Mouse (Mus musculus) myocyte (in vitro differentiated cells): Measurements from ENCODE around the gene Gm49380. TPM values are rescaled to one million over a fixed set of nuclear protein-coding genes. Genes with fewer than 3 reads are reported as not detected.

Experiments used
- H3K27me3 ChIP-seq: one replicate; pipeline ENCODE4 v1.6.1; 2011; ENCODE audit not compliant: control insufficient read depth, insufficient read depth, insufficient read length
- H3K36me3 ChIP-seq: one replicate; pipeline ENCODE4 v1.6.1; 2011; ENCODE audit not compliant: control insufficient read depth, insufficient read depth
- H3K4me2 ChIP-seq: one replicate; pipeline ENCODE4 v1.6.1; 2011; ENCODE audit warnings: low read depth, control low read depth
- H3K4me3 ChIP-seq: one replicate; pipeline ENCODE4 v1.5.1; 2011; ENCODE audit warnings: mild to moderate bottlenecking, control low read depth, moderate library complexity
- H3K79me2 ChIP-seq: one replicate; pipeline ENCODE4 v1.6.1; 2011; ENCODE audit not compliant: control insufficient read depth, insufficient read depth
- H3ac ChIP-seq: one replicate; pipeline ENCODE4 v1.6.1; 2011; ENCODE audit not compliant: control insufficient read depth, insufficient read length
- CEBPB ChIP-seq: IDR thresholded peaks from 2 replicates; pipeline ENCODE4 v1.6.1; 2011; ENCODE audit warnings: mild to moderate bottlenecking, moderate library complexity; ENCODE audit not compliant: poor library complexity, insufficient read depth, severe bottlenecking
- E2F4 ChIP-seq: IDR thresholded peaks from one replicate; pipeline ENCODE4 v1.6.1; 2011; ENCODE audit warnings: mild to moderate bottlenecking, control low read depth, moderate library complexity; ENCODE audit not compliant: insufficient read depth
- MAX ChIP-seq: IDR thresholded peaks from one replicate; pipeline ENCODE4 v1.6.1; 2011; ENCODE audit warnings: low read depth, mild to moderate bottlenecking, control low read depth
- MYOD1 ChIP-seq, 3 experiments: IDR thresholded peaks; one replicate each; pipeline ENCODE4 v1.6.1; 2011; ENCODE audit warnings: control low read depth in 2 of 3, low read depth in 2 of 3, mild to moderate bottlenecking in 2 of 3, moderate library complexity in 1 of 3; ENCODE audit not compliant: insufficient read length in 2 of 3, control insufficient read depth in 1 of 3
- MYOG ChIP-seq, 3 experiments: IDR thresholded peaks; one replicate each; pipeline ENCODE4 v1.6.1; 2011; ENCODE audit warnings: control low read depth in 2 of 3, low read depth in 2 of 3, mild to moderate bottlenecking in 2 of 3; ENCODE audit not compliant: insufficient read length in 2 of 3, control insufficient read depth in 1 of 3, insufficient read depth in 1 of 3
- POLR2A ChIP-seq: IDR thresholded peaks from one replicate; pipeline ENCODE4 v1.6.1; 2011; ENCODE audit warnings: low read depth, mild to moderate bottlenecking, control low read depth, moderate library complexity; ENCODE audit not compliant: insufficient read length
- POLR2AphosphoS2 ChIP-seq: IDR thresholded peaks from one replicate; pipeline ENCODE4 v1.6.1; 2011; ENCODE audit warnings: low read depth, control low read depth; ENCODE audit not compliant: insufficient read length
- REST ChIP-seq: IDR thresholded peaks from one replicate; pipeline ENCODE4 v1.6.1; 2011; ENCODE audit warnings: mild to moderate bottlenecking, control low read depth, moderate library complexity; ENCODE audit not compliant: insufficient read depth, insufficient read length
- SRF ChIP-seq: IDR thresholded peaks from one replicate; pipeline ENCODE4 v1.6.1; 2011; ENCODE audit warnings: low read depth; ENCODE audit not compliant: control insufficient read depth, insufficient read length
- TCF12 ChIP-seq: IDR thresholded peaks from one replicate; pipeline ENCODE4 v1.6.1; 2011; ENCODE audit warnings: mild to moderate bottlenecking, control low read depth; ENCODE audit not compliant: poor library complexity, insufficient read depth, severe bottlenecking
- TCF3 ChIP-seq: IDR thresholded peaks from one replicate; pipeline ENCODE4 v1.6.1; 2011; ENCODE audit warnings: low read depth, control low read depth; ENCODE audit not compliant: insufficient read length
- USF1 ChIP-seq: IDR thresholded peaks from one replicate; pipeline ENCODE4 v1.6.1; 2011; ENCODE audit warnings: low read depth, mild to moderate bottlenecking, control low read depth, moderate library complexity
- polyA plus RNA-seq: library from polyadenylated mRNA; unstranded; fragments of >200 nt; fragmentation: generic; extraction: Trizol; gene quantifications from one replicate; pipeline ENCODE4 v1.2.1, GENCODE M21; 2012; ENCODE audit warnings: missing spikeins

Gm49380 gene
- polyA plus RNA-seq, 1 experiment, result 0.02 TPM

DNA sequence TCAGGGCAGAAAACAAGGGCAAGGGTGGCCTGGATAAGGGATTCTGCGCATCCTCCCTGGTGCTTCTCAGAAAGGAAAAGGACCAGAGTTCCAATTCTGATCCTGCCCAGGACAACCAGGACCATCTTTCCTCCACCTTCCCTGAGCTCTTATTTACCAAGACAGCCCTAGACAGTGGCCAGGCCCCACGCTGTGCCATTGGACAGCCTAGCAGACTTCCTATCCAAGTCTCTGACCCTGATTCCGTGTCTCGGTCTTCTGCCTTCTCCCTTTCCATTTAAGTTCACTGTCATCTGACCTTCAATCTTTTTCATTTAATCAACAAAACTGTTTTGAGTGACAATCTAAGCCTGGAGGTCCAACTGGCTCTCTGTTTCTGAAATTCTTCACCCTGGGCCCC, 6.7 kb downstream of the Gm49380 start:
- no peaks in the 10 kb centered on the region for H3K27me3 ChIP-seq
- H3K79me2 ChIP-seq, result peaks cover 38% of the 10 kb centered on the region
- no peak overlapping the region for H3ac ChIP-seq
- H3K36me3 ChIP-seq, result no peaks in the 10 kb centered on the region
- no peak overlapping the region for H3K4me3 ChIP-seq
- TF ChIP-seq POLR2A (no peak), SRF (no peak), POLR2AphosphoS2 (no peak), TCF12 (no peak), REST (no peak), CEBPB (no peak), MAX (no peak), MYOD1 (IDR thresholded peaks at IDR 0.05; ENCODE audit: control insufficient read depth in 1 of 3, insufficient read length in 2 of 3, low read depth in 2 of 3) (no peak), TCF3 (no peak), USF1 (no peak), E2F4 (no peak), MYOG (IDR thresholded peaks at IDR 0.05; ENCODE audit: control insufficient read depth in 1 of 3, insufficient read depth in 1 of 3, insufficient read length in 2 of 3, low read depth in 2 of 3) (no peak)
- no peak overlapping the region for H3K4me2 ChIP-seq

GRCm38 (mm10) chr9:44106182-44106581, 7.1 kb downstream of the Gm49380 start:
- TF ChIP-seq SRF, result no peak
- TF ChIP-seq MAX, result no peak
- no peak for TF ChIP-seq POLR2AphosphoS2
- TF ChIP-seq REST, result no peak
- Histone ChIP-seq H3ac (no peak overlapping the region), H3K79me2 (peaks cover 38% of the 10 kb centered on the region), H3K4me3 (no peak overlapping the region), H3K27me3 (no peaks in the 10 kb centered on the region), H3K4me2 (no peak overlapping the region), H3K36me3 (no peaks in the 10 kb centered on the region)

DNA sequence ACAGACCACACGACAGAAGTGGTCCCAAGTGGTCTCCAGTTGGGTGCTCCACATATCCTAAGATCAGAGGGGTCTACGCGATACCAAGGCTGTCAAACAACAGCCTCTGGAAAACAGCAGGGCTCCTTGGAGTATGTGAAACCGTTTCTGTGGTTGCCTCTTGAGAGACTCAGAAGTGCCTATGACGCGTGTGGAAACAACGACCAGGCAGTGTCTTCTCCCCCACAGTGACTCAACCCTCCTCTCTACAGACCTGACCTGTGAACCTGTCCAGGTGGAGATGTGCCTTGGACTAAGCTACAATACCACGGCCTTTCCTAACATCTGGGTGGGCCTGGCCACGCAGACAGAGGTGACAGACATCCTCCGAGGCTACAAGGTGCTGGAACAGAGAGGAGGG, 7.5 kb downstream of the Gm49380 start:
- H3K27me3 ChIP-seq, result no peaks in the 10 kb centered on the region
- no peak overlapping the region for H3K4me3 ChIP-seq
- TF ChIP-seq TCF12, result no peak
- no peak for TF ChIP-seq POLR2A
- TF ChIP-seq POLR2AphosphoS2, result no peak
- no peak for TF ChIP-seq E2F4
- TF ChIP-seq REST, result no peak
- no peak for TF ChIP-seq CEBPB
- TF ChIP-seq TCF3, result no peak
- TF ChIP-seq MYOG (IDR thresholded peaks at IDR 0.05; ENCODE audit: control insufficient read depth in 1 of 3, insufficient read depth in 1 of 3, insufficient read length in 2 of 3, low read depth in 2 of 3), result no peak
- no peak for TF ChIP-seq USF1
- no peak for TF ChIP-seq MAX
- no peak for TF ChIP-seq SRF
- no peak for TF ChIP-seq MYOD1 (IDR thresholded peaks at IDR 0.05; ENCODE audit: control insufficient read depth in 1 of 3, insufficient read length in 2 of 3, low read depth in 2 of 3)
- peaks cover 38% of the 10 kb centered on the region for H3K79me2 ChIP-seq
- H3K4me2 ChIP-seq, result no peak overlapping the region
- H3ac ChIP-seq, result no peak overlapping the region
- H3K36me3 ChIP-seq, result no peaks in the 10 kb centered on the region

- Histone ChIP-seq H3K36me3 (no peaks in the 10 kb centered on the region), H3K79me2 (peaks cover 29% of the 10 kb centered on the region), H3K4me3 (no peak overlapping the region), H3K27me3 (no peaks in the 10 kb centered on the region), H3ac (no peak overlapping the region), H3K4me2 (no peak overlapping the region)
- no peak for TF ChIP-seq REST
- TF ChIP-seq POLR2AphosphoS2, result no peak
- no peak for TF ChIP-seq TCF12
- TF ChIP-seq POLR2A, result no peak
- no peak for TF ChIP-seq MAX
- TF ChIP-seq E2F4, result no peak
- no peak for TF ChIP-seq USF1
- TF ChIP-seq MYOG (IDR thresholded peaks at IDR 0.05; ENCODE audit: control insufficient read depth in 1 of 3, insufficient read depth in 1 of 3, insufficient read length in 2 of 3, low read depth in 2 of 3), result no peak
Observed at GRCm38 (mm10) chr9:44104881-44105280, 8.4 kb downstream of the Gm49380 start.

DNA sequence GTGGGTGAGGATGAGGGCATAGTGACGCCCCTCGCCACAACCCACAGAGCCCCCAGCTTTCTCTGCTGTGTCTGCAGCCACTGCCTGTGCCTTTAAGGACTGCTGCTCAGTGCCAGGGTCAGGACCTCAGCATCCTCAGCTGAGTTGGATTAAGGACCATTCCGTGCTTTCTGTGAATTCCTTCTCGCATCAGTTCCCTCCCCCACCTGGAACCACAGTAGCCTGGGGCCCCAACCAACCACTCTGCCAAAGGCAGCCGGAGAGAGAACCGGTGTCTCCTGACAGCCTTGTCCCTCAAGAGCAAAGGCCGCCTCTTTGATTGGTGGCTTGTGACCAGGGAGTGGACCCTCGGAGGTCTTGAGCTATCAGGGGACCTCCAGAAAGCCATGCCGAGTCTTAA, 11.8 kb downstream of the Gm49380 start, which contains the start of gene Mfrp:
Gene Mfrp, plus strand, starts transcription at position 240 of the 400 bp plus-strand sequence.
- no peaks in the 10 kb centered on the region for H3K36me3 ChIP-seq
- no peak within 1 kb of the TSS for H3K4me3 ChIP-seq

More for the DNA sequence above, 11.8 kb downstream of the Gm49380 start, which contains the start of gene Mfrp:
- H3K79me2 ChIP-seq, result peaks cover 1% of the 10 kb centered on the region
- TF ChIP-seq CEBPB (no peak), E2F4 (no peak), MYOG (IDR thresholded peaks at IDR 0.05; ENCODE audit: control insufficient read depth in 1 of 3, insufficient read depth in 1 of 3, insufficient read length in 2 of 3, low read depth in 2 of 3) (no peak), POLR2A (no peak), REST (no peak), MAX (no peak), POLR2AphosphoS2 (no peak), TCF3 (no peak)
- no peaks in the 10 kb centered on the region for H3K27me3 ChIP-seq
- no peak within 1 kb of the TSS for H3ac ChIP-seq
- no peak within 1 kb of the TSS for H3K4me2 ChIP-seq
